Mouse (Mus musculus): ENCODE measurements at regions not wholly inside any gene's neighbourhood (a gene's known extent, or its start where the extent isn't known, plus 50 kb on each side); places are given as distances from the start of the nearest gene placed in this dataset.
"Not testable (repeated sequence)": the region's sequence is repeated elsewhere in the genome, so short reads cannot be mapped to it uniquely, and the experiment has no call there.

DNA sequence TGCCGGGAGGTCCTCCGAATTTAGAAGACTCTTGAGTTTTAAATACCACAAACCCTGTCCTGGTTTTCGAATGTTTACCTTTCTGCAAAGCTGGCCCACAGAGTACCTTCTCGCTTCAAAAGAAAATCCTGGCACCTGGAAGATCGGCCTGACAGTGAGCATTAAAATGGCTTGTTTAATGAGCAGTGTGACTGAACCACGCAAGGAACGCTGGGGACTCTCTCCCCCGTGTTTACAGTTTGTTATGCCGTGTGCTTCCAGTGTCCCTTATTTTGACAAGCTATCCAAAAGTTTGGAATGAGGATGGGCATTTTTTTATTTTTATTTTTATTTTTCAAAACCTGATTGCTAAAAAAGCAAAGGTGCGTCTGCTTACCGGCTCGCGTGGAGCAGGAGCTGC, 148.9 kb upstream of the Ttc29 start:
- DNase-seq (ENCODE audit: low spot score in 2 of 2): no peak

- no peak for DNase-seq (ENCODE audit: low spot score in 2 of 2)
Measured at GRCm38 (mm10) chr8:78065890-78066493, 147.1 kb upstream of the Ttc29 start.

DNA sequence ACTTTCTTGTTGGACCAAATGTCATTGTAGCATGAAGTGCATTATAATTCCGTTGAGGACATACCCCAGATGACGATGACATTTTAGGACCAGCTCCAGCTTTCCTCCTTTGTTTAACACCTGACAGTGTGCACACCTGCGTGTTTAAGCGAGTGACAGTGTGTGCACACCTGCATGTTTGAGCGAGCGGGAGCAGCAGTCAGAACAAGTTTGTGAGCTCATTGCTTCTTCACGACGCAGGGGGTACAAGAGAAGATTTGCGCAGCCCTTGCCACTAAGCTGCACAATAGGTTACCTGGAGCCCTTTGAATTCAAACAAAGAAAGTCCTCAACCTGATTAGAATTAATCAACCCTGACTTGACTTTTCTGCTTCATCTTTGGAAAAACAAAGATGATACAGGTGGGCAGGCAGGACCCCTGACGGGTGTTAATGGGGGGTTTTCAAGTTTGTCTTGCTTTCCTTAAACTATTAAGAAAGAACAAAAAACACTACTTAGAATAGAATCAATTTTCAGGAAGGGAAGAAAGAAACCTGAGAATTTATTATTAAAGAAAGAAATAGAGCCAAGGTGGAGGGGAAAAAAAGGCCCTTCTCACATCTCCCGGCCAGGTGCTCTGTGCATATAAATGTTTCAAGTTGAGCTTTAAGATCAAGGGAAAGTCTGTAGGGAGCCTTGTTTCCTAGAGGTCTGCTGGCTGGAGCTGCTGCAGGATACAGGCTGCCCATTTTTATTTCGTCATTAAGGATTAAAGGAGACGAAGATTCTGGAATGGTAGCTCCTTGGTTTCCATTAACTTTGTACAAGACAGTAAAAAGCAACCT, 144.8 kb upstream of the Ttc29 start:
- DNase-seq (ENCODE audit: low spot score in 2 of 2): no peak

DNA sequence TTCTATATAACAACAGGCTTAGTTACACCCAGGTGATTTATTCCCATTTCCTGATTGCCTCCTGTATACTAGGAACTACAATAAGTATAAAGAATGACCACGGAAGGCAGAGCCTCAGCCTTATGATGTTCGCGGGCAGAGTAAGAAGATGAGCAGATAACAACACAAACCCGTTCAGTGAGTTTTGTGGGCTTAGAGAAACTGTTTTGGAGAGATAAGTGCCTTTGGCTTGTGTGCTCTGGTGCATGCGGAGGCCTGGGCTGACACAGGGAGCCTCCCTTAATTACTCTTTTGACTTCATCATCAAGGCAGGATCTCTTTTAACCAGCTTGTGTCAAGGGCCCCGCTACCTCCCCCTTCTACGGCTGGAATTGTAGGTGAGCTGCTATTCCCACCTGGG, 139.3 kb upstream of the Ttc29 start:
- no peak for DNase-seq (ENCODE audit: low spot score in 2 of 2)

- no peak for DNase-seq (ENCODE audit: low spot score in 2 of 2)
Measured at GRCm38 (mm10) chr8:78077122-78077521, 136.0 kb upstream of the Ttc29 start.

DNA sequence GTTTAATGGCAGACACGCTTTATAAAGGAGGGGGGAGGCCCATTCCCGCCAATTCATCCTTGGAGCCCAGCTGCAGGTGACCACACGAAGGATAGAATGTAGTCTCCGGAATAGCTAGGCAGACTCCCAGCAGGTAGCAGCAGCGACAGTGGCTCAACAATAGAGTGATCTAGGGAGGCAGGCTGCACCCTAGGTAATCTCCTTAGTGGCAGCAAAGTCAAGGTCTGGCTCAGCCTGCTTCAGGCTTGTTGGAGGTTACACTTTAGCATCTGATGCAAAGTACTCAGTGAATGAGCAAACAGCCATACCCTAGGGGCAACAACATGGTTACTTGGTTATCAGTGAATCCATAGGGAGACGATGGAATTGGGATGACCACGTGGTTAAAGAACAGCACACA, 131.7 kb upstream of the Ttc29 start:
- DNase-seq (ENCODE audit: low spot score in 2 of 2): not testable (repeated sequence)

DNA sequence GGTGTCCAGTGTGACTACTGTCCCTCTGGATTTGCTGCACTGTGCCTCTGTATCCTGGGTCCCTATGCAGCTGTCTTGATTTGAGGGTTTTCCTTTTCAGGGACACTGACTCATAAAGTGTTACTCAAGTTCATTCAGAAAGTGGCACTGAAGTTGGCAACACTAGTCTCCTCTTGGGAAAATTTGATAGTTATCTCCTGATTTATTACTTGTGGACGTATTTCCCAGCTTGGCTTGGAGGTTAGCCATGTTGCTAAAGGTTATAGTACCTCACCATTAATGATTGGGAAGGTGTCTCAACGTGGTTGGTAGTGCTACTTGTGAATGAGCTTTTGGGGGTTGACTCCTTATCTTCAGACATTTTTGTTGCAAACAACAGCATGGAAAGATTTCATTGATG, 130.1 kb upstream of the Ttc29 start:
- DNase-seq (ENCODE audit: low spot score in 2 of 2): no peak

DNA sequence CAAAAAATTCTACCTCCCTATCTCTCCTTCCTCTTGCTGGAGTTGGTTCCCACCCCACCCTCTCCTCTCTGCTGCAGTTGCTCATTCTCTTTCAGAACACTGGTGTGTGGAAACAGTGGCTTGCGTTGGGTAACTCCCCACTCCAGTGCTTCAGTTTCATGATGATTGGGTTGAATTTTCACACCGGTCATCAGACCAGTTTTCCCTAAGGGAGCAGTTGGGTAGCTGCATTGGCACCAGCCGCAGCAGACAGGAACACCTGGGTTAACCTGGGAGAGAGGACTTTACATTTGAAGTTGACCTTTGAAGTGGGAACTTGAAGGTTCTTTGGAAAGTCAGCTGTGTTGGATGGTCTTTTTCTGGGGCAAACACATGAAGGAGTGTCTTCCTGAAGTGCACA, 126.7 kb upstream of the Ttc29 start:
- DNase-seq (ENCODE audit: low spot score in 2 of 2): no peak

DNA sequence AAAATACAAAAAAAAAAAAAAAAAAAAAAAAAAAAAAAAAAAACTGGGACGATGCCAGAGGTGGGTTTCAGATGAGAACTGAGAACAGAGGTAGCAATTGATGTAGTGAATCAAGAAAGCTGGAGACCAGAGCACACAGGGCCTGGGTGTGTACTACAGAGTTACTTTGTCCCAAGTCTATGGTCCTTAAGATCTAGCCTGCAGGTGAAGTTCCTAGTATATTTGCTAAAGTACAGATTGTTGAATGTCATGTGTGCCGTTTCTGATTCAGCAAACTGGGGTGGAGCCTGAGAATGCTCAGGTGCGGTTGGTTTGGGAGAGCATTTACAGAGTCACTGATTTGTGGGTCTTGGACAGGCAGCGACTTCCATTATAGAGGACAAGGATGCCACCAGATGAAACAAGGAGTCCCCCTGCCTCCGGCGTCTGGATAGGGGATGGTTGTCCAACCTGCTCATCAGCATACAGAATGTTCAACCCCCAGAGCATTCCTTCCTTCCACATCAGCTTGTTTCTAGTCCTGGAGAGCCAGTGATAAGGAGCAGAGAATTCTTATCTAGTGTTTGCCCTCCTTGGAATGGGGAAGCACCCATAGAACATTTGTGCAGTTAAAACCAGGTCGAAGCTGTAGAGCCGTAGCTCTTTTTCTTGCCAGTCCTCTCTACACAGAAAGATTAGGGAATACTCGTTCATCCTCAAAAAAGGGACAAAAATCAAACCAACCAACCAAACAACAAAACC, 122.5 kb upstream of the Ttc29 start:
- DNase-seq (ENCODE audit: low spot score in 2 of 2): no peak

GRCm38 (mm10) chr8:78096383-78096782, 116.7 kb upstream of the Ttc29 start:
- no peak for DNase-seq (ENCODE audit: low spot score in 2 of 2)

- DNase-seq (ENCODE audit: low spot score in 2 of 2): no peak
Measured at GRCm38 (mm10) chr8:78098191-78098745, 114.8 kb upstream of the Ttc29 start.

- no peak for DNase-seq (ENCODE audit: low spot score in 2 of 2)
Measured at GRCm38 (mm10) chr8:78099091-78099490, 114.0 kb upstream of the Ttc29 start.

- no peak for DNase-seq (ENCODE audit: low spot score in 2 of 2)
Measured at GRCm38 (mm10) chr8:78107339-78107738, 105.8 kb upstream of the Ttc29 start.

- no peak for DNase-seq (ENCODE audit: low spot score in 2 of 2)
Measured at GRCm38 (mm10) chr8:78110003-78110649, 103.0 kb upstream of the Ttc29 start.

- no peak for DNase-seq (ENCODE audit: low spot score in 2 of 2)
Measured at GRCm38 (mm10) chr8:78113105-78113504, 100.0 kb upstream of the Ttc29 start.

- no peak for DNase-seq (ENCODE audit: low spot score in 2 of 2)
Measured at GRCm38 (mm10) chr8:78114512-78114911, 98.6 kb upstream of the Ttc29 start.

GRCm38 (mm10) chr8:78117191-78117590, 95.9 kb upstream of the Ttc29 start:
- DNase-seq (ENCODE audit: low spot score in 2 of 2): no peak

GRCm38 (mm10) chr8:78118493-78118892, 94.6 kb upstream of the Ttc29 start:
- DNase-seq (ENCODE audit: low spot score in 2 of 2): no peak

DNA sequence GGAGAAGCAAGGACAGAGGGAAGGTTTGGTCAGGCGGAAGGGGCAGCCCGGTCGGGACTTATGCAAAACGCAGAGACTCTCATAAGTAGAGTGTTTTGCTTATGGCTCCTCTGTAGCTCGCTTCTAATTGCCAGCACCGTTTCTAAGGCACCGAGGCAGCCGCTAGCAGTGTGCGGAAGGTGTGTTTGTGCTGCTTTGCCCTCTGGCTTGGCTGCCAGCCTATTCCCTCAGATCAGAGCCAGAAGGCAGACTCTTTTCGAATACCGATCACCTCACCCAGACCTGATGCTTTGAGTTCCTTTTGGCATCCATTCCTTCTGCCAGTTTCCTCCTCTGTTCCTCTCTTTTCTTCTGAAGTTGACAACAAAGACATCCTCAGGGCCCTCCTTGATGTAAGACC, 93.4 kb upstream of the Ttc29 start:
- DNase-seq (ENCODE audit: low spot score in 2 of 2): peak in 1 of 2 experiments; percentile 11

DNA sequence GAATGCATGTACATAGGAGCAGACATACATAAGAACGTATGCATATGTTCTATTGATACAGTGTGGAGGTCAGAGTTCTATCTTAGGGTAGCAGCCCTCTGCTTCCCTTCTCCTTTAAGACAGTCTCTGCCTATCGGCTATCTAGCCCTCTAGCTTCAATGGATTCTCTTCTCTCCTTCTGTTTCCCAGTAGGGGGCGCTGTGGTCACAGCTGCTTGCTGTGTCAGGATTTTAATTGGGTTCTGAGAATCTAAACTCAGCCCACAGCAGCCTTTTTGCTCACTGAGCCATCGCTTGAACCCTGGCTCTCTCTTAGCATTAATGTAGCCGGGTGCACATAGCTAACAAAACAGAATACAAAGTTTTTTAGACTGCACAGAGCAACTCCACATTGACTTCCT, 88.8 kb upstream of the Ttc29 start:
- DNase-seq (ENCODE audit: low spot score in 2 of 2): no peak

DNA sequence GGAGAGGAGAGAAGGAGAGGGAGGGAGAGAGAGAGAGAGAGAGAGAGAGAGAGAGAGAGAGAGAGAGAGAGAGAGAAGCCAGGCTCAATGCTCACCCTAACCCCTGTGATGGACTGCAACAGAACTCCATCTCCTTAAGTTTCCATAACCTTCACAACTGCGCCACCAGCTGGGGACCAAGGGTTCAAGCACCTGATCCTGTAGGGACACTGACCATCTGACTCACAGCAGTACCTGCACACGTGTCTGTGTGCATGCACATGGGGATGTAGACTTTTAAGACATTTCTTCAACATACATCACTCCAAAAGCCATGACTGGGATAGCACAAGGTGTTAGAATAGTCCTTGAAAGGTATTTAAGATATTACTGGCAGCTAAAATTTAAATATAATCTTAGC, 85.2 kb upstream of the Ttc29 start:
- no peak for DNase-seq (ENCODE audit: low spot score in 2 of 2)

DNA sequence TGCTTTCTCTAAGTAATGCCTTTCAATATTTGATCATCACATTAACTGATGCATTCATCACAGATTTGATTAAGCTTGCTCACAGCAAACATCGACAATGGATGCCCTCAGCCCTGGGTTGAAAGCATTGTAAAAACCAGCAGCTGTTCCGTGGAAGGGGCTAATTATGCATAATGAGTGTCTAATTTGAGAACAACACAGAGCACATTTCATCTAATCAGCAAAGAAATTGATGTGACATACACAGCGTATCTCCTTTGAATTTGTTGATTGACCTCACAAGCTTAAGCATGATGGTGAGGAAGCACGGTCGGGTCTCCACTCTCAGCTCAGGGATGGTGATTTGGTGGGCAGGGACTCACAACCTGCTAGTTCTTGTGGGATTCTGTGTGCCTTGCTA, 84.0 kb upstream of the Ttc29 start:
- DNase-seq (ENCODE audit: low spot score in 2 of 2): no peak

Data from left cerebral cortex, adult 8-10 months (tissue).